Mouse (Mus musculus) layer of hippocampus, adult 9-10 months (tissue): ENCODE data around the gene Doc2b.
"Not testable (repeated sequence)": the region's sequence is repeated elsewhere in the genome, so short reads cannot be mapped to it uniquely, and the experiment has no call there.

ENCODE experiments used
- DNase-seq: peaks from one replicate; pipeline ENCODE4 v3.0.0; 2022; ENCODE audit warnings: low spot score

Gene Doc2b

DNA sequence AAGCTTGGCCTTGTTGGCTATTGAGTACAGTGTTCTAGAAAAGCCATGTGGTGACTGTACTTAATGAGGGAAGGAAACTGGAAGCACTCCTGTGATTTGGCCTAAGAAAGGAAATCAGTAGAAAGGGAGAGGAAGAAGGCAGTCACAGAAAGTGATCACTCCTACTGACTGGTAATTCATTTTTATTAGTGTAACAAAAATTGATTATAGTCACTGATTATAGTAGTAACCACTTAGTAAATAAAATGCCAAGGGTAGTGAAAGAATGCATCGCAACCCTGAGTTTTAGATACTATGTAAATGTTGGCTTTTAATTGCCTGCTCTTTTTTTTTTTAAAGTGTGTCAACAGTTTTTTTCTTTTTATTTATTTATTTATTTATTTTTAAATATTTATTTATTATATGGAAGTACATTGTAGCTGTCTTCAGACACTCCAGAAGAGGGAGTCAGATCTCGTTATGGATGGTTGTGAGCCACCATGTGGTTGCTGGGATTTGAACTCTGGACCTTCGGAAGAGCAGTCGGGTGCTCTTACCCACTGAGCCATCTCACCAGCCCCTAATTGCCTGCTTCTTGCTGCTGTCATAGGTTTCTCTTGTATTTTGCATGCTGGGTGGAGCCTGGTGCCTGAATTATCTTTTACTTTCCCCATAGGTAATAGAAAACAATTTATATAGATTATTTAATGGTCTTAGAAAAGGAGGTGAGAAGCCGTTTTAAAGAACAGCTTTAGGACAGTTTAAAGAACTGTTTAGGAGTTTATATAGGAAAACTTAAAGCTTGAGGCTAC lies 60.2 kb downstream of the Doc2b start:
- no peak for DNase-seq

DNA sequence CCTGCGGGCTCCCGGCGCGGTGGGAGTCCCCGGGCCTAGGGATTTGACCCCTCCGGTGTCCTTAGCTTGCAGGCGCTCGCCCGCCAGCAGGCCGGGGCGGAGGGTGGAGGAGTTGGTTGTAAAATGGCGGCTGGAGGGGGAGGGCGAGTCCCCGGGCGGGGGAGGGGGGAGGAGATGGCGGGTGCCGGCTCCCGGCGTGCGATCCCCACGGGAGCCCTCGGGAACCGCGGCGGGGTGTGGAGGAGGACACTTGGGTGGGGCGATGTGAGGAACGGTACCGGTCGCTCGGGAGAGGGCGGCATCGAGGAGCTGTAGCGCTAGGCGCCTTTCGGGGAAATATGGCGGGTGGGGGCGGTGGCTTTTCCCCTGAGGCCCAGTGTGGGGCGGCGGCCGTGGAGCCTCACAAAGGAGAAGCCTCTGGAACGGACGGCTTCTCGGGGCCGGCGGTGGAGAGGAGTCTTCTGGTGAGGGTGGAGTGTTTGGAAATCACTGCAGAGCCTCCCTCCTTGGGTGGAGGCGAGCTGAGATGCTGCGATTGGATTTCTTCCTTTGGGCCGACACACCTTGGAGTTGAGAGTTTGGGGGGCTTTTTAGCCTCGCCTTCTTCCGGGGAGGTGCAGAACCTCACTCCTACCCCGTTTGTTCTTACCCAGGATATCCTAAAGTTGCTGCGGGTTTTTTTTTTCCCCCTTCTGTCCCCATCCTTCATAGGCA lies 62.5 kb downstream of the Doc2b start:
- no peak for DNase-seq

DNA sequence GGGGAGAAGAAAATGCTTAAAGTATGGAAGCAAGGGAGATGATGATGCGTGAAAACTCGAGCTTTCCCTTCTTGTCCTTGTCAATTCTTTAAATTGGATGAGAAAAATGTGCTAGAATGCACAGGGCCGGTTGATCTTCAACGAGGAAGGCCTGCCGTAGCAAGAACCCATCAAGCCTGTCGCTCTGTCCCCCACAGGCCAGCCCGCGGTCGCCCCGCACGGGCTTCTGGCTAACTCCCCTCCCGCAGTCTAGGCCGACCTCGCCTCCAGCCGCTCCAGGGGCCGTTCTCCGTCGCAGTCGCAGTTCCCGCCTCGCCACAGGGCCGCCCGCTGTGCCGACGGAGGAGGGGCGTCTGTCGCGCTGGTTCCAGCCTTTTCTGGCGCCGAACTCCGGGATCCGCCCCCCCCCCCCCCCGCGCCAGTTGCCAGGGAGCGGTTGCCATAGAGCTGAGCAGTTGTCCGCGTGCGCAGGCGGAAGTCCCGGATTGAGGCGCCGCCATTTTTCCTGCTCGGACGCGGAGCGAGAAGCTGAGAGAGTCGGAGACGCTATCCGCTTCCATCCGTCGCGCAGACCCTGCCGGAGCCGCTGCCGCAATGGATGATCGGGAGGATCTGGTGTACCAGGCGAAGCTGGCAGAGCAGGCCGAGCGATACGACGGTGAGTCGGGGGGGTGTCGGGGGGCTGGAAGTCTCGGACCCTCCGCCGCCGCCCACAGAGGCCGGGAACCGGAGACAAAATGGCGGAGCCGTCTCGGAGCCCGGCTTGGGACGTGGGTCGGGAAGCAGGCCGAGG lies 63.2 kb downstream of the Doc2b start, which contains the start of gene Ywhae:
Ywhae (plus strand) TSS at position 436 of the 793 bp plus-strand sequence.
- peak; percentile 69 for DNase-seq

GRCm38 (mm10) chr11:75727659-75728058 lies 68.2 kb downstream of the Doc2b start:
- not testable (repeated sequence) for DNase-seq

DNA sequence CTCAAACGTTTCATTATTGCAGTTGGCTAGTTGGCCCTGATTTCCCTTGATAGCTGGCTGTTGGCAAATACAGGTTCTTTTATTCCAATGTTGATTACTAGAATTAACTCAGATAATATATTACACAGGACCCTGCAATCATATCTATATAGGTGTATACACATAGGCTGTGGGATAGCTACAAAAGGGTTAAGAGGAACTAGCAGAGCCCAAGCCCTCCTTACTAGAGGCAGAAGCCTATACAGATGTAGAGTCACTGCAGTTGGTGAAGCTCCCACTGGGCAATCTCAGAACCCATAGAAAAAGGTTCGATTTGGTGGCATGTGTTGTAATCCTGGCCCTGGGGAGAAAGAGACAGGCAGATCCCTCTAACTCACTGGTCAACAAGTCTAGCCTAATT lies 68.7 kb downstream of the Doc2b start:
- DNase-seq, result no peak

GRCm38 (mm10) chr11:75722339-75722738 lies 73.5 kb downstream of the Doc2b start:
- no peak for DNase-seq
